Mouse (Mus musculus) heart, adult 2 months (tissue): ENCODE measurements around the gene Cntn2.

Experiments used
- EP300 ChIP-seq: fragments of 200-500 bp; IDR thresholded peaks from 2 replicates; pipeline ENCODE4 v1.6.1; 2011; ENCODE audit warnings: low read depth, low read length, control low read depth; ENCODE audit not compliant: insufficient read depth
- POLR2A ChIP-seq: fragments of 200-500 bp; IDR thresholded peaks from 2 replicates; pipeline ENCODE4 v1.6.1; 2011; ENCODE audit warnings: mild to moderate bottlenecking, low read depth, low read length, control low read depth; ENCODE audit not compliant: insufficient read depth

DNA sequence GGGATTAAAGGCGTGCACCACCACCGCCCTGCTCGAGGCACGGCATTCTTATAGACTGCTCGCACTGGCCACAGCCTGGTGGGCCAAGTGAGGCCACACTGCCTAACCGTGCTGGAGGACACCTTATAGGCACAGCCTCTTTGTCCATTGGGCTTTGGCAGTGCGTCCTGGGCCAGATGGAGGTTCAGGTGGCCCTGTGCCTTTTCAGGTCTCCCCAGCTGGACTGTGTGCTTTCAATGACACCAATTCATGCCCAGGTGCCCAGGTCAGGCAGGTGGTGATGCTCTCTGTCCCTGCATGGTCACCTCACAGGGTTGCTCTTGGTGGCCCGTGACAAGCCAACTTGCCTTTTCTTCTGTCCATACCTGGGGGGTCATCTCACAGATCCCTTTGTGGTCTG, 33.8 kb upstream of the Cntn2 start:
- TF ChIP-seq EP300 (no peak), POLR2A (no peak)
